Mouse (Mus musculus) G1E (cell line): ENCODE results near the gene Kcnk3. TPM values are rescaled to one million over a fixed set of nuclear protein-coding genes. Genes with fewer than 3 reads are reported as not detected.
A peak's percentile ranks its signal among the peaks of the same experiment; 100 is the strongest.

Experiments used
- ATAC-seq: 2 replicates; pipeline ENCODE4 v1.8.0; 2016; ENCODE audit warnings: mild to moderate bottlenecking; ENCODE audit not compliant: insufficient number of reproducible peaks, poor library complexity, low FRiP score, severe bottlenecking; ENCODE audit errors: extremely low read depth
- DNase-seq: peaks from one replicate; pipeline ENCODE4 v3.0.0; 2012; ENCODE audit warnings: low spot score
- H3K27me3 ChIP-seq: 2 replicates; pipeline ENCODE4 v1.6.1; 2012; ENCODE audit warnings: mild to moderate bottlenecking, low read length, inconsistent platforms; ENCODE audit not compliant: insufficient read depth
- H3K36me3 ChIP-seq: replicated peaks from 2 replicates; pipeline ENCODE3; 2012; ENCODE audit warnings: mild to moderate bottlenecking, inconsistent platforms
- H3K4me1 ChIP-seq: 2 replicates; pipeline ENCODE4 v1.6.1; 2012; ENCODE audit warnings: low read depth, low read length, inconsistent platforms, mixed read lengths; ENCODE audit not compliant: insufficient read depth
- H3K4me3 ChIP-seq: 2 replicates; pipeline ENCODE4 v1.5.1; 2012; ENCODE audit warnings: low read depth, mild to moderate bottlenecking, inconsistent platforms, low read length, moderate library complexity, mixed read lengths
- H3K9me3 ChIP-seq: replicated peaks from 2 replicates; pipeline ENCODE4 v1.6.1; 2012; ENCODE audit warnings: inconsistent platforms
- CTCF ChIP-seq: IDR thresholded peaks from 2 replicates; pipeline ENCODE4 v1.5.1; 2012; ENCODE audit warnings: low read depth, low read length, inconsistent platforms, mixed read lengths
- GATA1 ChIP-seq: IDR thresholded peaks from 2 replicates; pipeline ENCODE4 v1.6.1; 2012; ENCODE audit warnings: borderline replicate concordance, low read length, inconsistent platforms, mixed read lengths
- GATA2 ChIP-seq: IDR thresholded peaks from 2 replicates; pipeline ENCODE4 v1.6.1; 2012; ENCODE audit warnings: low read depth, low read length, inconsistent platforms, borderline replicate concordance
- POLR2AphosphoS5 ChIP-seq: IDR thresholded peaks from 2 replicates; pipeline ENCODE4 v1.6.1; 2012; ENCODE audit warnings: low read depth, low read length, inconsistent platforms; ENCODE audit not compliant: insufficient replicate concordance
- TAL1 ChIP-seq: conservative IDR thresholded peaks from 2 replicates; pipeline ENCODE4 v1.6.1; 2012; ENCODE audit warnings: low read depth, low read length, inconsistent platforms, mixed read lengths
- polyA plus RNA-seq: library from polyadenylated mRNA; stranded (reverse); fragments of >175 nt; gene quantifications from 2 replicates; pipeline ENCODE4 v1.2.3, GENCODE M21; 2012
- total RNA-seq, 2 experiments: library from RNA; stranded (forward) in 1 of 2; stranded (reverse) in 1 of 2; fragments of 200-1000 nt in 1 of 2; fragments of >200 nt in 1 of 2; fragmentation: Nextera tagmentation in 1 of 2; gene quantifications; 2 replicates each; pipeline ENCODE4 v1.2.3; 2014 to 2017

The Kcnk3 gene
- total and polyA plus RNA-seq, 3 experiments = 0.16 TPM; not detected in 2

DNA sequence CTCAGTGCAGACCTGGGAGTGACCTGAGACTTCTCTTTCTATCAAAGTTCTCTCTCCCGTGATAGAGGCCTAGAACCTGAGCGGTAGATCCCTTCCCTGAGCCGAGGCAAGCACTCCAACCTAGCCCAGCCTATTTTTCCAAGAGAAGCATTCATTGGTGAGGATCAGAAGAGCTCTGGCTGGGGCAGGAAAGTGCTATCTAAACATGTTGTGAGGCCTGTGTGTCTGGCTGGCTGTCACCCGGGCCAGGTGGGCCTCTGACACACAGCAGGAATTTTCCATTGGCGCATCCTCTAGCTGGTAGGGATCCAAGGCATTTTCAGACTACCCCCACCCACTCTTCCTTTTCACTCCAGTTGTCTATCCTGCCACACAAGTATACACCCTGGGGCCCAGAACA is 16.1 kb upstream of the Kcnk3 start:
- Histone ChIP-seq H3K9me3 (no peaks in the 10 kb centered on the region), H3K27me3 (no peaks in the 10 kb centered on the region; the same call in 1 of the 2 replicates), H3K36me3 (no peaks in the 10 kb centered on the region), H3K4me3 (no peak overlapping the region), H3K4me1 (peaks cover 10% of the 10 kb centered on the region)
- ATAC-seq (no peak), DNase-seq (no peak)
- TF ChIP-seq TAL1 = no peak

DNA sequence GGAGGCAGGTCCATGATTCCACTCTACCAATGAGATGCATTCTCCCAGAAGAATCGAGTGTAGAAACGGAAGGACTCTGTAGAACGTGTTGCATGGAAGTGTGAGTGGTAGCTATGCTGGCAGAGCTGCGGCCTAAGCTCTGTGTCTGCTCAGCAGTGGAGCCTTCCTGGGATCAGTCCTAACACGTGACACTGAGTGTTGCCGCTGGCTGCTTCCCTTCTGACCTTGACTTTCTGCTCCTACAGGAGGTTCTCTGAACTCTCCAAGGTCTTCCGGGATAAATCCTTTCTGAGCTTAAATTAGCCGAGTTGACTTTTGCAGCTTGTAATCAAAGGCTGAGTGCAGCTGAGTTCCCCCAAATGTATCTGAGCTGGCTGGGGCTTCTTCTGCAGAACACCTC is 13.6 kb upstream of the Kcnk3 start:
- ATAC-seq (no peak), DNase-seq (no peak)
- no peak for TF ChIP-seq GATA1
- no peak for TF ChIP-seq TAL1
- no peak for TF ChIP-seq POLR2AphosphoS5
- TF ChIP-seq CTCF = no peak
- no peak for TF ChIP-seq GATA2
- Histone ChIP-seq H3K4me1 (peaks cover 12% of the 10 kb centered on the region), H3K4me3 (no peak overlapping the region), H3K27me3 (peaks cover 8% of the 10 kb centered on the region), H3K9me3 (no peaks in the 10 kb centered on the region), H3K36me3 (no peaks in the 10 kb centered on the region)

DNA sequence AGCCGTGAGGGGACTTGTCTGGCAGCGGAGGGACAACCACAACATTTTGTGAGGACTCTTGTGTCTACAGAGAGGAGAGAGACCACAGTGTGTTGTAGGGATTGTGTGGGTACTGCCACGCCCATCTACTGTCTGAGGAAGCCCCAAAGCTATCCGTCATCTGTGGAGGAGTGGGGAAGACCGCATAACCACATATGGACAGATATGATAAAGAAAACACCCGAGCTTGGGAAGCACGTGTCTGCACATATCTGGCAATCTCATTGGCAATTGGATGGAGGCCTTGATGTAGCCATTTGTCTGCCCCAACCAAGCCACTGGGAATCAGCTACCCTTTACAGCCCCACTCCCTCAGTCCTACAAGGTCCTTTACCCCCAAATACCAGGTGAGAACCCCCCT is 11.7 kb upstream of the Kcnk3 start:
- H3K4me1 ChIP-seq = peaks cover 12% of the 10 kb centered on the region
- H3K36me3 ChIP-seq = no peaks in the 10 kb centered on the region
- DNase-seq (peak; percentile 13), ATAC-seq (peak; percentile 70)
- H3K9me3 ChIP-seq = no peaks in the 10 kb centered on the region
- peaks cover 8% of the 10 kb centered on the region for H3K27me3 ChIP-seq
- no peak overlapping the region for H3K4me3 ChIP-seq
- TF ChIP-seq POLR2AphosphoS5 (no peak), GATA2 (no peak), GATA1 (no peak), CTCF (no peak), TAL1 (no peak)

DNA sequence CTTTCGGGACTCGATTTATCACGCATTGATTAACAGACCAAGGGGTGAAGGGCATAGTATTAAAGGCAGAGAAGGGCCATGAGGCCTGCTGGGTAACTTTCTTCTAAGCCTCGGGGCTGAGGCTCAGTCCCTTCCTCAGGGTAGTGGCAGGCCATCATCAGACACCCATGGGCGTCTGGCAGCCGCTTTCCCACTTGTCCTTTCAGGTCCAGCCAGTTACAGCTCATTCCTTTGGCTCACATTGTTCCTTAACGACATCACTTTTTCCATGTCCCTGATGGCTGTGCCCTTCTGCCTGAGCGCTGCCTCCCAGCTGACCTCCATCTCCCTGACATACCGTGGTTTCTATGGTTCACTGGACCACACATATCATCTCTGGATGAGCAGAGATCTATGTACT is 10.7 kb upstream of the Kcnk3 start:
- no peaks in the 10 kb centered on the region for H3K36me3 ChIP-seq
- no peak for TF ChIP-seq TAL1
- no peak for TF ChIP-seq POLR2AphosphoS5
- TF ChIP-seq GATA1 = no peak
- no peak for TF ChIP-seq CTCF
- no peak for TF ChIP-seq GATA2
- no peak for ATAC-seq
- no peak overlapping the region for H3K4me3 ChIP-seq
- no peak for DNase-seq
- peaks cover 12% of the 10 kb centered on the region for H3K4me1 ChIP-seq
- H3K9me3 ChIP-seq = no peaks in the 10 kb centered on the region
- peaks cover 8% of the 10 kb centered on the region for H3K27me3 ChIP-seq

DNA sequence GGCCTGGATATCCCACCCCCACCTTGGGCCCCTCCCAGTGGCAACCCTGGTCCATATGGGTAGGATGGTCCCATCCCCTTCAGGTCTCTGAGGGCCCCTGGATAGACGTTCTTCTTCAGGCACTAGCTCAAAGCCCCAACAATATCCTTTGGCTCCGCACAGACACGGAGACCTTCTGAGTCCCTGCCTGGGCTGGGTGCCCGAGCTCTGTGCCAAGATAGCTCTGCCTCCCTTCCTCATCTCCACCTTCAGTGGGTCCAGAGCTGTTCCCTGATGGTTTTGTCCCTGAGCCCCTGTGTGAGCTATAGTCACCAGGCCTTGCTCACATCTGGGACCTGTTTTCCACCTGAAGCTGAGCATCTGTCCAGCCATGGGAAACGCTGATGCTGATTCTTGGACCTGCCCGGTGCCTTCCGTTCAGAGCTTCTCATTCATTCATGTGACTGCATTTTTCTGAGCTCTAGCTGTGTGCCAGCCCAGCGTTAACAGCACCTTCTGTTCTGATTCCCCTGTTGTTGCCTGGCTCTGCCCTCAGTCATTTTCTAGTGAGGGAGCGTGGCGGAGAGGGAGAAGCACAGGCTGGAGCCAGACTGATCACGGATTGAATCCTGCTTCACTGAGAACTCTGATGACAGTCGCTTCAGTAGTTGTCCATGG is 10.2 kb upstream of the Kcnk3 start:
- H3K4me1 ChIP-seq = peaks cover 12% of the 10 kb centered on the region
- no peaks in the 10 kb centered on the region for H3K36me3 ChIP-seq
- H3K9me3 ChIP-seq = no peaks in the 10 kb centered on the region
- ATAC-seq = no peak
- H3K4me3 ChIP-seq = no peak overlapping the region
- TF ChIP-seq TAL1 (no peak), POLR2AphosphoS5 (no peak), GATA2 (no peak), GATA1 (no peak)
- DNase-seq = no peak
- H3K27me3 ChIP-seq = peaks cover 8% of the 10 kb centered on the region

DNA sequence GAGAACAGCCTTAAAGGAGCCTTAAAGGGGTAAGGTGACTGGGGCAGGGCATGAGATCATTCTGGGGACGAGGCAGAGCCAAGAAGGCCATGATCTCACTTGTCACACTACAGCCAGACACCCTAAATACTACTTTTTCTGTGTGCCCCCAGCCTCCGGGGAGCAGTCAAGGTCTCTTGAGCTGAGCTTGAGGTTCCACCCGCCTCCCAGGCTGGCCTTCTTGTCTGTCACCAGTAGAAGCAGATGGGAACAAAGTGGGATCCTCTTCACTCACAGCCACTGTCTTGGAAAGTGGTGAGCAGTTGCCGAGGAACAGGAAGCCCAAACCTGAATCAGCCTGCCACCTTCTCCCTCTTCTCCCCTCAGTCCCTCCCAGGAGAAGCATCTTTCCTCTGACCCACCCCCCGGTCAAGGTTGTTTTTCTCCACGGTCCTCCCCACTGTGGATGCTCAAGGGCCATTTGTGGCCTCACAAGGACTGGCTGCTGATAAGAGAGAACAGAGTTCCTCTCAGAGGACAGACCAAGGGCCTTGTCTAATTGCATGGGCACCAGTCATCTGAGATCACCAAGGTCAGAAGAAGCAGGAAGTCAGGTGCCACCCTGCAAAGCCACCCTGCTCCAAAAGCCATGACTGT is 9.4 kb upstream of the Kcnk3 start:
- no peak overlapping the region for H3K4me3 ChIP-seq
- H3K36me3 ChIP-seq = no peaks in the 10 kb centered on the region
- ATAC-seq (no peak), DNase-seq (no peak)
- peaks cover 12% of the 10 kb centered on the region for H3K4me1 ChIP-seq
- no peaks in the 10 kb centered on the region for H3K9me3 ChIP-seq
- H3K27me3 ChIP-seq = peaks cover 8% of the 10 kb centered on the region
- TF ChIP-seq CTCF = no peak
- no peak for TF ChIP-seq POLR2AphosphoS5
- TF ChIP-seq GATA1 = no peak
- no peak for TF ChIP-seq GATA2

DNA sequence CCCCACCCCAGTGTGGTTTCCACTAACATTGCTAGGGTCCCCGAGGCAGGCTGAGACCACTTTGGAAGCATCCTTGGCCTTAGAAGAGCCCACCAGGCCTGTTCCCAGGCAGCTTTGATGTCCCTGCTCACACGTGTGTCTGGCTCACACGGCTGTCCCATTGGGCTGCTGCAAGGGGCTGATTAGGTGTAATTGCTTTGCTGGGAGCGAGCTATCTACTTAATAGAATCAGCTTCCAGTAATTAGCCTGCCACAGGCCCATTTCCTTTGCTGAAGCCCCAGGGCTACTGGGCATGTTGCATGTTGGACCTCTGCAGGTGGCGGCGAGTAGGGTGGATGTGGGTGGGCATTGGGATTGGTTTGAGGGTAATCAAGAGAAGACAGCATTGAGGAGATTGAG is 7.2 kb upstream of the Kcnk3 start:
- peaks cover 8% of the 10 kb centered on the region for H3K27me3 ChIP-seq

More for the DNA sequence above, 7.2 kb upstream of the Kcnk3 start:
- no peak for DNase-seq
- no peak for TF ChIP-seq GATA2
- no peak for ATAC-seq
- H3K36me3 ChIP-seq = no peaks in the 10 kb centered on the region
- H3K4me1 ChIP-seq = peaks cover 12% of the 10 kb centered on the region
- H3K9me3 ChIP-seq = no peaks in the 10 kb centered on the region
- no peak overlapping the region for H3K4me3 ChIP-seq
